Mouse (Mus musculus): ENCODE data around the gene Map3k20. TPM values are rescaled to one million over a fixed set of nuclear protein-coding genes. Genes with fewer than 3 reads are reported as not detected.

The Map3k20 gene
- polyA plus RNA-seq, 1 experiment from 2014 or later: 3.8 TPM

DNA sequence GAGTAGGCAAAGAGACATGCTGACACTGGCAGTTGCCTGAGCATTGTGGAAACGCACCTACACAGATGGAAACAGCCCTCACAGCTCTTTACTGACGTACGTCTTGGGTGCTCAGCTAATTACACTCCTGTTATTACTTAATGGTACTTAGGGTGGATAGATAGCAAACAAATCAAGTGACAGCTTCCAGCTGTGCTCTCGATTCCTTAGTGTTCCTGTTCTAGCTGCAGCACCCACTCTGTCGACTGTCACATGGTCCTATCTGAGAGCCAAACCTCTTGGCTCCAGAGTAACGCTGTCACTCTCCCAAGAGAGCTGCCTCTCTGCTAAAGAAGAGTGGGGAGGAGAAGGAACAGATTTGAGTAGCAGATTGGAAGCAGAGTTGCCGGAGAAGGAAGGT, 80.5 kb downstream of the Map3k20 start:
- Histone ChIP-seq H3K36me3 (no peaks in the 10 kb centered on the region), H3K9me3 (replicated peaks) (no peaks in the 10 kb centered on the region), H3K9ac (replicated peaks) (no peak overlapping the region), H3K4me2 (no peak overlapping the region), H3K4me1 (no peaks in the 10 kb centered on the region), H3K4me3 (replicated peaks) (no peak overlapping the region), H3K27me3 (replicated peaks) (no peaks in the 10 kb centered on the region), H3K27ac (replicated peaks) (no peak overlapping the region)
- ATAC-seq (ENCODE audit: low FRiP score): no peak
- WGBS: 39% methylated on average over 7 of the region's 7 CpGs

DNA sequence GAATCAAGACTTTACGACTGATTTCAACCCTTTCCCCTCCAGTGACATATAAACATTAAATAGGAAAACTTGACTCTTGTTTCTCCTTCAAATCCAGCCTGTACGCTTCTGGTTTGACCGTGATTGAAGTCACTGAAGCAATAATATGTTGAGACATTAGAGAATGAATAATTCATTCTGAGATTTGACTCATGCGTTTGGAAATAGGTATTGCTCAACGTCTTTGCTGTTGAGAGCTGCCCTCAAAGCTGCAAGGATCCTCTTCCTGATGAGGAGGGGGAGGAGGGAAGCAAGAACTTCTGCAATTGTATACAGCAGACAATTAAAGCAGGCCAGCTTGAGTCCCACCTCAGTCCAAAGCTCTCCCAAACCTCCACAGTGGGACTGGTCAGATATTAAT, 81.1 kb downstream of the Map3k20 start:
- ATAC-seq (ENCODE audit: low FRiP score): no peak
- Histone ChIP-seq H3K9ac (replicated peaks) (no peak overlapping the region), H3K4me2 (no peak overlapping the region), H3K9me3 (replicated peaks) (no peaks in the 10 kb centered on the region), H3K27ac (replicated peaks) (no peak overlapping the region), H3K27me3 (replicated peaks) (no peaks in the 10 kb centered on the region), H3K36me3 (no peaks in the 10 kb centered on the region), H3K4me1 (no peaks in the 10 kb centered on the region), H3K4me3 (replicated peaks) (no peak overlapping the region)
- WGBS: 71% methylated on average over 5 of the region's 5 CpGs

DNA sequence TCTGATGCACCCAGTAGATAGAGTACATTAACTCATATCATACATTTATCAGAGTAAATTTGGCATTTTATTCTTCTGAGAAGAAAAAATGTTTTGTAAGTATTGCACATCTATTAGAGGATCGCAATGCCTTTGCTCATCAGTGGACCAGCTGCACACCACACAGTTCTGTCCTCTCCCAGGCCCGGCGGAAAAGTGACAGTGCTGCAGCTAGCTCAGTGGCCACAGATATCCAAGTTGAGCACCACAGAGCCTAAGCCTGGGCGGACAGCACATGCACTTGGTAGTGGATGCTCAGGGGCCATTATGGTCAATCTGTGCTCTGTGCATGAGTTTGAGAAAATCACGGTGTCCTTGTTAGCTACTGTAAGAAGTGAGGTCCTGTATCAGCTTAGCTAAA, 82.4 kb downstream of the Map3k20 start:
- Histone ChIP-seq H3K27ac (replicated peaks) (no peak overlapping the region), H3K4me3 (replicated peaks) (no peak overlapping the region), H3K9ac (replicated peaks) (no peak overlapping the region), H3K4me2 (no peak overlapping the region), H3K36me3 (no peaks in the 10 kb centered on the region), H3K27me3 (replicated peaks) (no peaks in the 10 kb centered on the region), H3K9me3 (replicated peaks) (no peaks in the 10 kb centered on the region), H3K4me1 (no peaks in the 10 kb centered on the region)
- 95% methylated on average over 5 of the region's 5 CpGs for WGBS
- ATAC-seq (ENCODE audit: low FRiP score): no peak

DNA sequence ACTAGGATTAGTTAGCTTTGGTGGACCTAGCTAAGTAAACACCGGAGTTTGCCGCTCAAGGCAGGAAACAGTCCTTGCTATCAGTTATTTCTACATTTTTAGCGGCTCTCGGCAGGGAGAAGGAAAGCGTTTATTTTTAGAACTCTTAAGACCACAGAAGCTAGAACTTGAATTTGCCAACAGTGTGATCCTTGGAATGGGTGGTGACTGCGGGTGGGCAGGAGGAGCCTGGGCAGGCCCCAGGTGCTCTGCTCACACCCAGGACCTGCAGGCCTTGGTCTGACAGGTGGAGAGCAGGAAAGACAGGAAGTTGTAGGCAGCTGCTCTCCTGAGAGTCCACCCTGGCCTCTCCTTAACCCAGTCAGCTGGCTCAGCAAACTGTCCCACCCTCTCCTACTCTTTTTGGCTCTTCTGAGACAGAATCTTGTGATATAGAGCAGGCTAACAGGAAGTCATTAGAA, 83.7 kb downstream of the Map3k20 start:
- H3K36me3 ChIP-seq: no peaks in the 10 kb centered on the region
- no peak overlapping the region for H3K4me3 ChIP-seq (replicated peaks)
- no peaks in the 10 kb centered on the region for H3K27me3 ChIP-seq (replicated peaks)
- H3K9ac ChIP-seq (replicated peaks): no peak overlapping the region
- ATAC-seq (ENCODE audit: low FRiP score): no peak
- no peak overlapping the region; the same call in 1 of the 2 replicates for H3K27ac ChIP-seq (replicated peaks)
- no peaks in the 10 kb centered on the region for H3K9me3 ChIP-seq (replicated peaks)
- 75% methylated on average over 6 of the region's 6 CpGs for WGBS
- no peak overlapping the region for H3K4me2 ChIP-seq
- no peaks in the 10 kb centered on the region for H3K4me1 ChIP-seq

DNA sequence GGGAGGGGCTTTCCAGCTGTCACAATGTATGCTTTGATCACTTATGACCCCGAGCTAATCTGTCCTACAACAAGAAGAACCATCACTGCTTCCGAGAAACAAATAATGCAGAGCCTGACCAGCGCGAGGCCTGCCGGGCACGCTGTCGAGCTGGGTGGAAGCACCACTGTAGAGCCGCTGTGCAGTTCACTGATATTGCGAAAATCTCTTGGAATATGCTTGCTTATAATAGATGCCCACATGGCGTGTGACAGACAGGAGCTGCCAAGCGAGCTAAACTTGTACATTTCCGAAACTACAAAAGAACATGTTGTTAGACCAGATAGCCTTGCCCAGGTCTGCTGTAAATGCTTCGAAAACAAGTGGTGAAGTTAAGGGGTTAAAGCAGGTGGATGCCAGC, 86.7 kb downstream of the Map3k20 start:
- H3K9me3 ChIP-seq (replicated peaks): no peaks in the 10 kb centered on the region
- H3K27ac ChIP-seq (replicated peaks): no peak overlapping the region
- H3K36me3 ChIP-seq: no peaks in the 10 kb centered on the region
- H3K4me1 ChIP-seq: no peaks in the 10 kb centered on the region
- no peak for ATAC-seq (ENCODE audit: low FRiP score)
- no peaks in the 10 kb centered on the region for H3K27me3 ChIP-seq (replicated peaks)
- H3K4me2 ChIP-seq: no peak overlapping the region
- WGBS: 90% methylated on average over 13 of the region's 13 CpGs
- H3K9ac ChIP-seq (replicated peaks): no peak overlapping the region
- H3K4me3 ChIP-seq (replicated peaks): no peak overlapping the region

DNA sequence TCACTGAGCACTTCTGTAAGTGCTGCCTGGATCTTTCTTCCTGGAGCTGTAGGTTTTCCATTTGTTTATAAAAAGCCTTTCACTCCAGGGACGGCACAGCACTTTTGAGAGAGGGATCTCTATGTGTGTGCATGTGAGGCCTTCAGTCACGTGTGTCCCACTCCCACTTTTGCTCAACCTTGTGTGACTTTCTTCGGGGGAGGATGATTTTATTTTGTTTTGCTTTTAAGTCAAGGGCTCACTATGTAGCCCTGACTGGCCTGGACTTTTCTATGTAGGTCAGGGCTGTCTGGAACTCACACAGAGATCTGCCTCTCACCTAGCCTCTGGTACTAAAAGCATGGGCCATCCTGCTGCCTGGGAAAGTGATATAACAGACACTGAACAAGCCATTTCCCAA, 88.6 kb downstream of the Map3k20 start:
- Histone ChIP-seq H3K9me3 (replicated peaks) (no peaks in the 10 kb centered on the region), H3K27me3 (replicated peaks) (no peaks in the 10 kb centered on the region), H3K4me3 (replicated peaks) (no peak overlapping the region), H3K4me2 (no peak overlapping the region), H3K9ac (replicated peaks) (no peak overlapping the region), H3K27ac (replicated peaks) (no peak overlapping the region), H3K36me3 (no peaks in the 10 kb centered on the region), H3K4me1 (no peaks in the 10 kb centered on the region)
- ATAC-seq (ENCODE audit: low FRiP score): no peak
- WGBS: 88% methylated on average over 3 of the region's 3 CpGs

DNA sequence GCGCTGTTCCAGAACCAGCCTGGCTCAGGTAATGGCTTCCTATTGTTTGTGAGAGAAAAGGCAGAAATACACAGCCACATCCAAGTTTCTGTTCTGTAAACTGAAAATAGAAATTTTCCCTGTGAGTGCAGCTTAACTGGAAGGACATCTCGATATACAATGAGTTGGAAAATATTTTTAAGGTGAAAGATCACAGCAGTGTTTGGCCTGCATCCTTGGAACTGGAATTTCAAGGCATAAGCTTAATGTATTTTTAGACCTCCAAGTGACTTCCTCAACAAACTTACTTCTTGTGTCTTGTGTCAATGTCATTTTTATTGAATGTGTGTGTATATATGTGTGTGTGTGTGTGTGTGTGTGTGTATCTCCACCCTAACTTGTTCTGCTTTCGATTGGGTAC, 90.4 kb downstream of the Map3k20 start:
- ATAC-seq (ENCODE audit: low FRiP score): no peak
- Histone ChIP-seq H3K36me3 (no peaks in the 10 kb centered on the region), H3K4me1 (no peaks in the 10 kb centered on the region), H3K9ac (replicated peaks) (no peak overlapping the region), H3K4me2 (no peak overlapping the region), H3K27me3 (replicated peaks) (no peaks in the 10 kb centered on the region), H3K9me3 (replicated peaks) (no peaks in the 10 kb centered on the region), H3K27ac (replicated peaks) (no peak overlapping the region), H3K4me3 (replicated peaks) (no peak overlapping the region)
- WGBS: 87% methylated on average over 3 of the region's 3 CpGs

DNA sequence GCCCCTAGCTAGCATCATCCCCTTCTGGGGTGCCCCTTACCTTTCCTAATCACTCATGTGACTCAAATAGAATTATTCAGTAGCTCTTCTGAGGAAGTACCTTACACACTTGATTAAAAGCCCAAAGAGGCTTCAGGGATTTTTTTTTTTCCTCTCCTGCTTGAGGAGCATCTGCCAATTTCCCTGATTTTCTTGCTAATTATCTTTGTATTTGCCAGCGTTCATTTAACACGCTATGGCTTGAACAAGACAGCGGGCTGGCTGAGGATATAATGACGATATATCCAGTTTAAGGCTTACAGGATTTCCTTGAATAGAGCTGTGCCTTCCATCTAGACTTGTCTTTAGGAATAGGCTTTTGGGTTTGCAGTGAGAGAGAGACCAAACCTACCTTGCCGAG, 91.5 kb downstream of the Map3k20 start:
- Histone ChIP-seq H3K36me3 (no peaks in the 10 kb centered on the region), H3K9ac (replicated peaks) (no peak overlapping the region), H3K27me3 (replicated peaks) (no peaks in the 10 kb centered on the region), H3K4me1 (no peaks in the 10 kb centered on the region), H3K4me3 (replicated peaks) (no peak overlapping the region), H3K4me2 (no peak overlapping the region), H3K27ac (replicated peaks) (peak overlapping the region; percentile 60; the same call in 1 of the 2 replicates), H3K9me3 (replicated peaks) (no peaks in the 10 kb centered on the region)
- no peak for ATAC-seq (ENCODE audit: low FRiP score)
- 64% methylated on average over 5 of the region's 5 CpGs for WGBS

DNA sequence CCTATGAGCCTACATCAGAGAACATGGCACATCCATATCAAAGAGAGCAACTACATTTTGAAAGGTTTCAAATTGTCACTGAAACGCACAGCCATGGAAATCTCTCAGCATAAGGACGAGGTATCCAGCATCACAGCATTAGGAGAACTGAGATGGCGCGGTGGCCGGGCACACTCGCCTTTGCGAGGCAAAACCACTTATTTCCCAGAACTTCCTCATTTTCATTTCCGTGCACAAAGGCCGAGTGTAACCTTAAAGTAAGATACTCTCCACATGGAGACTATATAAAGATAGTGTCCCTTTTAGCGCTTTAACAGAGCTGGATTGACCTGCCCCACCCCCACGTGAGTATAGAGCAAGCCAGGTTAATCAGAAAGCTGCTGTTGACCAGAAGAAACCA, 94.0 kb downstream of the Map3k20 start:
- Histone ChIP-seq H3K4me3 (replicated peaks) (no peak overlapping the region), H3K27ac (replicated peaks) (no peak overlapping the region), H3K36me3 (no peaks in the 10 kb centered on the region), H3K4me2 (no peak overlapping the region), H3K4me1 (peaks cover 8% of the 10 kb centered on the region; the same call in 1 of the 2 replicates), H3K9me3 (replicated peaks) (no peaks in the 10 kb centered on the region), H3K27me3 (replicated peaks) (no peaks in the 10 kb centered on the region), H3K9ac (replicated peaks) (no peak overlapping the region)
- no peak for ATAC-seq (ENCODE audit: low FRiP score)
- 95% methylated on average over 11 of the region's 11 CpGs for WGBS

DNA sequence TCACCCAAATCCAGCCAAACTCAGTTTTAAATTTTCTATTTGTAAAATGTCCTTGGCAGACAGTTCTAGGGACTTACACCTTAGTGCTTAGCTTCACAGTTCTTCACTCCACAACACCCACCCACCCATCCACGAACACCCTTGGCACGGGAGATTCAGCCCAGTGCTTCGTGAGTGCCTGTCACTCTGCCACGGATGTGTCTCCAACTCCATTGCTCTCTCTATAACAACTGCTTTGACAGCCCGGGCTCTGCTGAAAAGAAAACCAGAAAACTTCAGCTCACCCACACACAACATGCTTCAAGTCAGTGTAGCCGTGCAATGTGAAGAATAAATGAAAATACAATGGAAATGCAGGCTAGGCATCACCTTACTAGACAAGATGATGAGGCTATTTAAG, 97.2 kb downstream of the Map3k20 start:
- WGBS: 81% methylated on average over 6 of the region's 6 CpGs
- peaks cover 8% of the 10 kb centered on the region; the same call in 1 of the 2 replicates for H3K4me1 ChIP-seq

DNA sequence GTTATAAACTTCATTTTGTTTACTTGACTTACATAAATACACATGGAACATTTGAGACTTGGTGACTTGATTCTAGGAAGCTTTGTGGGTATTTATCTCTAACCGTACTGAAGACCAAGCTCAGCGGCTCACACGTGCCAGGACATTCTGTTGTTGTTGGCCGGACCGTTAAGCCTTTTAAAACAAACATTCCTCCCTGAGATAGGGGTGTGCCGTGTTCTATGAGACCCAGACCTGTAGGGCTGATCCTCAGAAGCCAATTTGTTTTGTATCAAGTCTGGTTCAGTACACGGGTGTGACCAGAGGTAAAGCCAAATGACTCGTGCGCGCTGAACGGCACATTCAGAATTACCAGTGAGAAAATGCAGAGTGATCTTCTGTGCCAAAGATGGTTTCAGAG, 97.9 kb downstream of the Map3k20 start:
- Histone ChIP-seq H3K4me2 (no peak overlapping the region), H3K4me1 (peaks cover 8% of the 10 kb centered on the region; the same call in 1 of the 2 replicates), H3K36me3 (no peaks in the 10 kb centered on the region), H3K27ac (replicated peaks) (no peak overlapping the region), H3K27me3 (replicated peaks) (no peaks in the 10 kb centered on the region), H3K9me3 (replicated peaks) (no peaks in the 10 kb centered on the region), H3K9ac (replicated peaks) (no peak overlapping the region), H3K4me3 (replicated peaks) (no peak overlapping the region)
- ATAC-seq (ENCODE audit: low FRiP score): no peak
- 67% methylated on average over 11 of the region's 11 CpGs for WGBS

More for the DNA sequence above, 97.2 kb downstream of the Map3k20 start:
- Histone ChIP-seq H3K4me2 (no peak overlapping the region), H3K27me3 (replicated peaks) (no peaks in the 10 kb centered on the region), H3K27ac (replicated peaks) (no peak overlapping the region), H3K36me3 (no peaks in the 10 kb centered on the region), H3K9ac (replicated peaks) (no peak overlapping the region), H3K9me3 (replicated peaks) (no peaks in the 10 kb centered on the region), H3K4me3 (replicated peaks) (no peak overlapping the region)
- ATAC-seq (ENCODE audit: low FRiP score): no peak

DNA sequence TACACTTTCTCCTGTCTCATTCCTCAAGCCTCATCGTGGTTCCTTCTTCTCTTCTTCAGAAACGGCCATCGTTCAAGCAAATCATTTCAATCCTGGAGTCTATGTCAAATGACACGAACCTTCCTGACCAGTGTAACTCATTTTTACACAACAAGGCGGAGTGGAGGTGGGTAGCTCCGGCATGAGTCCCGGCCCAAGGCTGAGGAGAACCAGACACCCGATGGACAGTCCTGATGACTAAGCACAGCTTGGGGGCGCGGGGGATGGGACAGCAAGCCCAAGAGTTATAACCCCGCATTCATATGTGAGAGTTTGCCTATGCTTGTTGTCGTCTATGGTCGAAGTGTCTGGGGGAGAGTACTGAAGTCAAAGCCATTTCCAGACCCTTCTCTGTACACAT, 104.0 kb downstream of the Map3k20 start:
- H3K4me1 ChIP-seq: 0 out of 2 replicates have a peak, but pooled peaks cover 3% of the 10 kb centered on the region
- H3K27me3 ChIP-seq (replicated peaks): no peaks in the 10 kb centered on the region
- no peak overlapping the region for H3K4me3 ChIP-seq (replicated peaks)
- H3K36me3 ChIP-seq: no peaks in the 10 kb centered on the region
- 89% methylated on average over 13 of the region's 13 CpGs for WGBS
- no peak for ATAC-seq (ENCODE audit: low FRiP score)
- no peak overlapping the region for H3K27ac ChIP-seq (replicated peaks)
- no peak overlapping the region for H3K4me2 ChIP-seq
- no peaks in the 10 kb centered on the region for H3K9me3 ChIP-seq (replicated peaks)
- H3K9ac ChIP-seq (replicated peaks): no peak overlapping the region

DNA sequence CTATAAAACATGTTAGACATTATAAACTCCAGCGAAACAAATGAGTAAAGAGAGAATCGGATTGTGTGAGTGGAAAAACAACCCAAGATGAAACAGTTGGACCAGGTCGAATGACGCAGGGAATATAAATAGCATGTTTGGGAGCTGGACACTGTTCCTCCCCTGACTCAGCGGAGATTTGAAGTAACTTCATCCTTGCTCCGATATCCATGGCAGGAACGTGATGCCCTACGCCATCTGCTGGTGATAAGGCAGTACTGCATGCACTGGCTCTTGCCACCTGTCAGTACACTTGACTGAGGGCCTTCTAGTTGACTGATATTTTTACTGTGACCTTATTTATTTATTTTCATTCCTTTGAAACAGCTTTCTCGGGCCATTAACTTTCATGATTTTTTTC, 104.5 kb downstream of the Map3k20 start:
- H3K4me2 ChIP-seq: no peak overlapping the region
- H3K4me1 ChIP-seq: 0 out of 2 replicates have a peak, but pooled peaks cover 3% of the 10 kb centered on the region
- WGBS: 28% methylated on average over 9 of the region's 9 CpGs
- no peak overlapping the region for H3K9ac ChIP-seq (replicated peaks)
- H3K9me3 ChIP-seq (replicated peaks): no peaks in the 10 kb centered on the region
- H3K27me3 ChIP-seq (replicated peaks): no peaks in the 10 kb centered on the region
- ATAC-seq (ENCODE audit: low FRiP score): no peak
- no peaks in the 10 kb centered on the region for H3K36me3 ChIP-seq
- H3K27ac ChIP-seq (replicated peaks): no peak overlapping the region
- H3K4me3 ChIP-seq (replicated peaks): no peak overlapping the region

Measured in neural tube, embryonic 15.5 days (tissue).